Mouse (Mus musculus): ENCODE measurements around the gene Rap1b.
A peak's percentile ranks its signal among the peaks of the same experiment; 100 is the strongest.

The Rap1b gene

GRCm38 (mm10) chr10:117811555-117811954 is 34.3 kb downstream of the Rap1b start:
- no peak for DNase-seq

- no peak for DNase-seq
These were observed 35.3 kb downstream of the Rap1b start for GRCm38 (mm10) chr10:117810506-117810905.

GRCm38 (mm10) chr10:117808068-117808467 is 37.8 kb downstream of the Rap1b start:
- no peak for DNase-seq

DNA sequence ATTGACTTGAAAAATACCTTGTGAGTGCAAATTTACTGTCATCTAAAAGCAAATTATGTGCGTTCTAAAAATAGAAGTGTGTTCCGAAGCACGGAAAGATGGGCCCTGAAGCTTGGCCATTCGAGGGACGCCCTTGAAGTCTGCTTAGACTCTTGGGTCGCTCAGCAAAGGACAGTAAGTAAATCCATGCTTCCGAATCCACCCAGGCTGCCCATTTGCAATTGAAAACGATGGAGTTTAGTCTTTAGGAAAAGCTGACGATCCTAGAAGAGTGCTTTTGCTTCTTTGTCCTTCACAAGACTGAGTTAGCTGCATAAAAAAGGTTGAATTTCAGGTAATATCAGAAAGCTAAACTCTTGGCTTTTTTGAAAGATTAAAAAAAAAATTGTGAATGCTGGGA is 39.9 kb downstream of the Rap1b start:
- no peak for DNase-seq

- DNase-seq = no peak
These were observed 41.7 kb downstream of the Rap1b start for GRCm38 (mm10) chr10:117803870-117804850.

DNA sequence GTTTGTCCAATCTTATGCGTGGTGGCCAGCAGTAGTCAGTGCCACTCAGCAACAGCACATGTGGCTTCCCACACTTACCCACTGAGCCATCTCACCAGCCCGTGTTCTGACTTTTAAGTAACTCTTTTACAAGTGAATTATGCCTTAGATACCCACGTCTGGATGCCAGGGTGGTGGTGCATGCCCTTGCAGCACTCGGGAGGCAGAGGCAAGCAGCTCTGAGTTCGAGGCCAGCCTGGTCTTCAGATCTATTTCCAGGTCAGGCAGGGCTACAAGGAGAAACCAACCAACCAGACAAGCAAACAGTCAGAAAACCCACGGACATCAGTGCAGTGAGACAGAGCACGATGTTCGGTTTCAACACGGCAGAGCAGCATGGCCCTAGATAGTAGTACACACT is 43.9 kb downstream of the Rap1b start:
- no peak for DNase-seq

DNA sequence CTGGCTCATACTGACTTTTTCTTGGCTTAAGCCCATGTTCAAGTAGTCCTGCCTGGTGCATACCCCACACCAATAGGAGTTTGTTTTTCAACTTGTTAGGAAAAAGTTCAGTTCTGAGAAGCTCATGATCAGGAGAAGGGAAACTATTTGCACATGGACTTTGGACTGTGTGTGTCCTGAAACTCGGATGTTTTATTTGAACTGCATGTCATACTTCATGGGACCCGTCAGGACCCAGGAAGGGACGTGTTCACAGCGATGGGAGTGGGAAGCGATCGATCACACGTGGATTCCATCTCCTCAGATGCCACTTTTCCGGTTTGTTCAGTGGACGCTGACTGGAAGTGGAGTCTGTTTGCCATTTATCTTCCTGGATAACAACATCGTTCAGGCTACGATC is 46.0 kb downstream of the Rap1b start:
- DNase-seq = no peak

GRCm38 (mm10) chr10:117798436-117799035 is 47.3 kb downstream of the Rap1b start:
- DNase-seq = peak; percentile 28 to 46

DNA sequence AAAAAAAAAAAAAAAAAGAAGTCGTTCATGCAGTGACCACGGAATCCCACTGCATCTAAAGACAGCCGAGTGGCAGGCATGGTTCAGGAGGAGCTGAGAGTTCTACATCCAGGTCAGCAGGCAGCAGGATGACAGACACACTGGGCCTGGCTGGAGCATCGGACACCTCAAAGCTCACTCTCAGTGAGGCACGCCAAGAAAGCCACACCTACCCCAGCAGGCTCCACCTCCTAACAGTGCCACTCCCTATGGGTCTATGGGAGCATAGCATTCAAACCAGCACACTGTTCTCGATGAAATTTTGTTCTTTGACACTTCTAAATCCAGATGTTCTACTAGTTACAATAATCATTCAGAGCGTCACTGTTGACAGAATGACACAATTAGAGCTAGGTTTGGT is 48.2 kb downstream of the Rap1b start:
- DNase-seq = no peak

GRCm38 (mm10) chr10:117797106-117797505 is 48.7 kb downstream of the Rap1b start:
- no peak for DNase-seq

DNA sequence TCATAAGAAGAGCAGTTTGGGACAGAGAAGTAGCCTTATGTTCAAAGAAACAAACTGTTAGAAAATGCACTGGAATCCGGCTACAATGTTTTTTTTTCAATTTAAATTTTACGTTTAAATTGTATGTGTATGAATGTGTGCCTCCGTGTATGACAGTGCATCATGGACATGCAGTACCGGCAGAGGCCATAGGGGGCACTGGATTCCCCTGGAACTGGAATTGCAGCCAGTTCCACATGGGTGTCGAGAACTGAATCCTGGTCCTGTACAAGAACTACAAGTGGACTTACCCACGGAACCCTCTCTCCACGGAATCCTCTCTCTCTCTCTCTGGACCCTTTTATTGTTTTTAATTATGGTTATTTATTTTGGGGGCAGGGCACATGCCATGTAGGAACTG is 49.7 kb downstream of the Rap1b start:
- DNase-seq = no peak

- DNase-seq = no peak
These were observed 50.6 kb downstream of the Rap1b start for GRCm38 (mm10) chr10:117795206-117795605.

DNA sequence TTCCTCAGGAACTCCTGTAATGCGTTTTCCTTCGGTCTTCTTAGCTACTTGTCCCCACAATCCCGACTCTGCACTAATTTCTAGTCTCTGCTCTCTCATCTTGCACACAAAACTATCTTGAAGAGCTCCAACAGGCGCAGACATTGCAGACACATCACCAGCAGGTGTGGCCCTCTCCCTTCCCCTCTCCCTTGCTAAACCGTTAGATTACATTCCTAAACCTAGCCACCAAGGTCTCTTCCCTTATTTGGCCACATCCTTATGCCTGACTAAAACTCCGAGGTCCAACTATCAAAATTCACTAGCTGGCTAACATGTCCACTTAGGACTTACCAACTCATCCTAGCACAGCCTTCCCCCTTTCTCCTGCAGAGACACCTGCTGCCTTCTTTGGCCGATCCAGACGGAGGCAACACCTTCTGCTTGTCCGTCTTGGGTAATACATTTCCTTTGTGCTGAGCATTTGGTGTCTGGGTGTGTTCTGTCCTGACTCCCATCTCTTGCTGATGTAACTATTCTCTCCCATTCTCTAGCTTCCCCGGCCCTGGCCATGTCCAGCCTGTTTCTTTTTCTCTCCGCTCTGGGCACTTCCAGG is 52.3 kb downstream of the Rap1b start:
- no peak for DNase-seq

GRCm38 (mm10) chr10:117792141-117793091 is 53.4 kb downstream of the Rap1b start, which contains the start of gene Nup107:
Gene Nup107 (minus strand): TSS chr10:117792705.
- DNase-seq = peak; percentile 100

- no peak for DNase-seq
These were observed 54.7 kb downstream of the Rap1b start for GRCm38 (mm10) chr10:117791171-117791470.

- DNase-seq = no peak
These were observed 55.2 kb downstream of the Rap1b start for GRCm38 (mm10) chr10:117790421-117791170.

- no peak for DNase-seq
These were observed 55.8 kb downstream of the Rap1b start for GRCm38 (mm10) chr10:117790011-117790410.

GRCm38 (mm10) chr10:117784646-117785045 is 61.2 kb downstream of the Rap1b start:
- no peak for DNase-seq

DNA sequence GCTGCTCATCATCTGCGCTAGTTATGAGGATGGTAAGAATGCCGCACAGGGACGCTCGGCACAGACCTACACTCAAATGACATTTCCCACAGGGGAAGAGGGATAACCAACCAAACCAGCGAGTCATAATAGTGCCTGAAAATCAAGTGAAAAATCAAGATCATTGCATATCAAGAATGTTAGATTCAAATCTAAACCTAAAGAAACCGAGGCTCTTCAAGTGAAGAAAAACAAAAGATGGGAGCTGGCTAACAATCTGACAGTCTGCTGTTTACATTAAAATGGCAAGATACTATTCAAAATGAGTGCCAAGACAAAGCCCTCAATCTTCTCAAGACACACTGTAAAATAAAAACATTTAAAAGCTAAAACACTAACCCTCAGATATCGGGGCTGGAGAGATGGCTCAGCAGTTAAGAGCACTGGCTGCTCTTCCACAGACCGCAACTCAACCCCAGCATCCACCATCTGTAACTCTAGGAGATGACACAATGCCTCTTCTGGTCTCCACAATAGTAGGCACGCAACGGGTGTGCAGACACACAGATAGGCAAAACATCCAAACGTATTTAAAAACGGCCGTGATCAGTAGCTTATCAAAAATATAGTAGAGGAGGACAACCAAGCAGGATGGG is 61.9 kb downstream of the Rap1b start:
- no peak for DNase-seq

- DNase-seq = peak; percentile 14 to 26
These were observed 63.2 kb downstream of the Rap1b start for GRCm38 (mm10) chr10:117782491-117783260.

- DNase-seq = no peak
These were observed 63.8 kb downstream of the Rap1b start for GRCm38 (mm10) chr10:117782056-117782455.

All from kidney, adult 8-10 months (tissue).